Mouse (Mus musculus) bone marrow macrophage, adult 2 months (primary cell): Measurements from ENCODE around the gene Sh2d3c. TPM values are rescaled to one million over a fixed set of nuclear protein-coding genes. Genes with fewer than 3 reads are reported as not detected.

Experiments used
- H3K27ac ChIP-seq: 2 replicates; pipeline ENCODE4 v1.5.1; 2012; ENCODE audit warnings: low read depth, low read length; ENCODE audit not compliant: insufficient read depth
- H3K4me1 ChIP-seq: 2 replicates; pipeline ENCODE4 v1.6.1; 2012; ENCODE audit warnings: low read length; ENCODE audit not compliant: control insufficient read depth, insufficient read depth
- H3K4me3 ChIP-seq: 2 replicates; pipeline ENCODE4 v1.5.1; 2012; ENCODE audit warnings: mild to moderate bottlenecking, low read length, moderate library complexity; ENCODE audit not compliant: insufficient read depth
- CTCF ChIP-seq: IDR thresholded peaks from 2 replicates; pipeline ENCODE4 v1.5.1; 2012; ENCODE audit warnings: low read depth, mild to moderate bottlenecking, low read length, moderate library complexity
- POLR2A ChIP-seq: IDR thresholded peaks from 2 replicates; pipeline ENCODE4 v1.6.1; 2012; ENCODE audit warnings: mild to moderate bottlenecking, low read depth, low read length, borderline replicate concordance
- polyA plus RNA-seq: library from polyadenylated mRNA; stranded (reverse); fragments of >200 nt; gene quantifications from 2 replicates; pipeline ENCODE4 v1.2.4, GENCODE M21; 2012; ENCODE audit not compliant: missing spikeins, insufficient read depth, insufficient read length

The Sh2d3c gene
- polyA plus RNA-seq, 1 experiment = 22.0 TPM

DNA sequence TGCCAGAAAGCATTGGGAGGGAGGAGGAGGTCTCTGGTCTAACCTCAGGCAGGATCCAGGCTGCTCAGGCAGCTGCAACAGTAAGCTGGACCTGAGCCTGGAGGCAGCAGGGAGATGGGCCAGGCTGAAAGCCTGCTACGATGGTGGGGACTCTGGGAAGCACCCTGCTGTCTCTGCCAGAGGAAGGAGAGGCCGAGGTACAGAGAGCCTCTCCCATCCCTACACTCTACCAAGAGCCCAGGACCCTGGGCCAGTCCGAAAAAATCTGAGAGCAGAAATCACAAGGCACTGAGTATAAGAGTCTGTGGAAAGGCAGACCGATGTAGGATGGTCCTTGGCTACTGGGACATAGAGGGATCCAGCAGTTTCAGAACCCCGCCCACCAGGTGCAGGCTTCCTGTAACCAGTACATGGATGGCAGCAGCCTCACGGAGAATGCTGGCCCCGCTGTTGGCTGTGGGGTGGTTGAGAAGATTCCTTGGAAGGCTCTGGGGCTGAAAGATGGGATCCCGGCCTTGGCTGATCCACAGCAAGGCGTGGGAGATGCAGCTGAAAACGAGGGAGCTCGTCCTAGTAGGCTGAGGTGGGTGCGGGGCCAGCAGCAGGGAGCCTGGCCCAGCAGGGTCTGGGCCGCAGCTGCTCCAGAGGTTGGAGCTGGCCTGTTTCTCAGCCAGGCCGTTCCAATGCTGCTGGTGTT, 38.0 kb upstream of the Sh2d3c start:
- H3K27ac ChIP-seq = no peak overlapping the region
- TF ChIP-seq CTCF = no peak
- TF ChIP-seq POLR2A = no peak
- H3K4me1 ChIP-seq = peaks cover 9% of the 10 kb centered on the region
- no peak overlapping the region for H3K4me3 ChIP-seq

DNA sequence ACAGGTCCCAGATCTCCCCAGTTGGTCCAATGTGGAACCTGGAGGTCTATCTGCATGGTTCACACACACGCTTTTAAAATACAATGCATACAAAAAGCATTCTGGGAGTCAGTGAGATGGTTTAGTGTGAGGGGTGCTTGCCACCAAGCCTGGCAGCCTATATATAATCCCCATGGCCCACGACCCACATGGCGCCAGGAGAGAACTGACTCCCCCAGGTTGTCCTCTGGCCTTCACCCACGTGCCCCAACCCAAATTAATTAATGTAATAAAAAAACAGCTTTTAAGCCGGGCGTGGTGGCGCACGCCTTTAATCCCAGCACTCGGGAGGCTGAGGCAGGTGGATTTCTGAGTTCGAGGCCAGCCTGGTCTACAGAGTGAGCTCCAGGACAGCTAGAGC, 37.2 kb upstream of the Sh2d3c start:
- peaks cover 9% of the 10 kb centered on the region for H3K4me1 ChIP-seq
- TF ChIP-seq POLR2A (no peak), CTCF (no peak)

DNA sequence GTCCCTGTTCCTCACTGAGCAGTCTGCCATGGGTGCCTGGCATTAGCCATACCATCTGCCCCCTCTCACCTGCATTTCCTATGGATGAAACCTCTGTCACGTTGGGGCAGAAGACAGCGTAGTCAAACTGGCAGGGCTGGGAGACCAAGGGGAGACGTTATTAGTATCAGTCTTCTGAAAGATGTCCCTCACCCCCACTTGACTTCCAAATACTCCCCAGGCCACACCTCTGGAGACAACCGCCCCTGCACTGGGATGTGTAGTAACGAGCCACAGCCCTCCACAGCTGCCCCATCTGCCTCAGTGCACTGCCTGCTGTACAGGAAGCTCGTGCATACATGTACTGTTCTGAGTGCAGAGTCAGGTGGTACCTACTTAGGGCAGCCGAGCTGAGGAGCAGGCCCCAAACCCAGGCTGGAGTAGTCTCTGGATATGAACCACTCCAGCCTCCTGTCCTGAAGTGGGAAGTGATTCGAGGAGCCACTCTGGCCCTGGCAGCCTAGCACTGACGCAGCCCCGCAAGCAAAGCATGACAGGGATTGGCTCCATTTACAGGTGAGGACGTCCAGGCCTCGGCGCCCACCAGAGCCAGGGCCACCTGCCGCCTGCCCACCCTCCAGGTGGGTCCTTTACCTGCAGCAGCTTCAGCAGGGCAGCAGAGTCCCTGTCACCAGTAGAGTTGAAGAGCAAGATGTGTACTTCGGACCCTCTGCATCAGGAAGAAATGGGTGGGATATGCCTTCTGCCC, 36.0 kb upstream of the Sh2d3c start:
- H3K27ac ChIP-seq = no peak overlapping the region
- no peak for TF ChIP-seq CTCF
- TF ChIP-seq POLR2A = no peak
- peaks cover 9% of the 10 kb centered on the region for H3K4me1 ChIP-seq
- no peak overlapping the region for H3K4me3 ChIP-seq

More for the DNA sequence above, 37.2 kb upstream of the Sh2d3c start:
- H3K4me3 ChIP-seq = no peak overlapping the region
- H3K27ac ChIP-seq = no peak overlapping the region

DNA sequence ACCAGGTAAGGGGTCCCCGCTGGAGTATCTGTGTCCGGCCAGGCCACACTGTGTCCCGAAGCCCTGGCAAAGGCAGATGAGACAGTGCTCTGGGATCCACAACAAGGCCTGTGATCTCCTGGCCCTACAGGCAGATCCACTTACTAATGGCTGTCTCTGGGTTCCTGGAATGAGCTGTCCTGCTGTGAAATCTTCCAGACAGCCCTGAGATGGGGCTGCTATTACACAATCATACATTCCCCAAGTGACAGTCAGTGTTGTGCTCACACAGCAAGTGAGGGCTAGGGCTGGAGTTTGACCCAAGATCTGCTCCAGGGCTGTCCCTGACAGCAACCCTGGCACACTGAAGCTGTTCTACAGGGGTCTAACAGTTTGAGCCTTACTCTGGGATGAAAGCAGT, 35.0 kb upstream of the Sh2d3c start:
- H3K4me3 ChIP-seq = no peak overlapping the region
- TF ChIP-seq POLR2A (no peak), CTCF (no peak)
- no peak overlapping the region for H3K27ac ChIP-seq
- peaks cover 9% of the 10 kb centered on the region for H3K4me1 ChIP-seq

DNA sequence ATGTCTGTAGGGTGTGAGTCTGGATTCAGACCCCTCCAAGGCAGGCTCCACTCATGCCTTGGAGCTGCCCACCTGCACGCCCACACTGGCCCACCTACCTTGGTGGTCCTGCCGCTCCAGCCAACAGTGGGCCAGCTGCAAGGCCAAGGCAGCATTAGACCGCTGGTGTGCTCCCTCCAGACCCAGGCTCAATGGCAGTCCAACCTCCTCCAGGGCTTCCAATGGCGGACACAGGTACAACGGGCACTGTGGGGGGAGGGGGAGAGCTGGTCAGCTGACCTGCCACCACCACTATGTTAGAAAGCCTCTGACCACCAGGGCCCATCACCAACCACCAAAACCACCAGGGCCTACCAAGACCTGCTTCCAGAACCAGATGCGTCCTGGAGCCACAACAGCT, 34.2 kb upstream of the Sh2d3c start:
- no peak overlapping the region for H3K4me3 ChIP-seq
- H3K27ac ChIP-seq = no peak overlapping the region
- TF ChIP-seq POLR2A (no peak), CTCF (no peak)
- peaks cover 8% of the 10 kb centered on the region for H3K4me1 ChIP-seq

DNA sequence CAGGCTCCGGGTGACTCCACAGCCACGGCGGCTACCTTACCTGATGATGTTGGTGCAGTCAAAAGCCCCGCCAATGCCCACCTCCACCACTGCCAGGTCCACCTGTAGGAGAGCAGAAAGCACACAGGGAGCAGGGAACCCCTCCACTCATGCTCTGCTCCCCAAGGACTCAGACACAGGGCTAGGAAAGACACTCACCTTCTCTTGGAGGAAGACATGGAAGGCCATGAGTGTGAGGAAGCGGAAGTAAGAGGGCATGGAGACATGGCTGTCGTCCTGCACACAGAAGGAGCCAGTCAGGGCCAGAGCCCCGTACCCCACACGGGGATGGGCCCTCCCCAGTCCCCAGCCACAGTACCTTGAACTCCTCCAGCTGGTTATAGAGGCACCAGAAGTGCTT, 33.3 kb upstream of the Sh2d3c start:
- Histone ChIP-seq H3K4me3 (no peak overlapping the region), H3K27ac (no peak overlapping the region), H3K4me1 (peaks cover 3% of the 10 kb centered on the region)
- TF ChIP-seq POLR2A (no peak), CTCF (no peak)

DNA sequence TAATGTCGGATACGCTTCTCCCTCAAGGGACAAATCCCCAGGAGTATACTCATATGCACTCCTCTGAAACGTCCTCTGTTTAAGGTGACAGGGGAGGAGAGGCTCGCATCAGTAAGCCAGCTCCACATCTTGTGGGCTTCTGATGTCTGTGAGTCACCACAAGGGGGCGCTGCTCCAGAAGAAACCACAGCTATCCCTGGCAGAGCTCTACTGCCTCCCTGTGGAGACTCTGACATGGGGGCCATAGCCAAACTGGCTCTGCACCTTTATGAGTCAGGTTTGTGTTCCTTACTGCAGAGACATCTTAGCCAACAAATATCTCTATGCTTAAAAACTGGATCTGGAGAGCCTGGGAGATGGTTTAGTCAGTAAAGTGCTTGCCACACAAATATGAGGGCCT, 31.4 kb upstream of the Sh2d3c start:
- TF ChIP-seq POLR2A = no peak
- TF ChIP-seq CTCF = peak; percentile 99
- H3K4me1 ChIP-seq = peaks cover 7% of the 10 kb centered on the region
- H3K27ac ChIP-seq = no peak overlapping the region
- H3K4me3 ChIP-seq = no peak overlapping the region

DNA sequence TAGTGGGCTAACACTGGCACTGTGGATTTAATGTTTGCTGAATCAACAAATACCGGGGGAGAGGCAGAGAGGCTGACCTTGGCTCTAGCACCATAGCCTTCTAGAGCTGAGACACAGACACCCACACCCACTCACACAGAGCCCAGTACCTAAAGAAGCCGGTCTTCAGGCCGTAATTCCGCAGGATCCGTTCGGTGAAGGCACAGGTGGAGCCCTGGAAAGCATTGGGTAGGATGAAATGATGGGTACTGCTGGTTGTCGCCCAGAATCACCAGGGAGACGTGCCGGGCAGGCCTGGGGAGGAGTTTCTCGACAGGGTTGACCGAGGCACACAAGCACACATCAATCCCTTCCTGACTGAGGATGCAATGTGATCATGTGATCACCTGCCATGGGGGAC, 29.8 kb upstream of the Sh2d3c start:
- no peak overlapping the region for H3K27ac ChIP-seq
- no peak overlapping the region for H3K4me3 ChIP-seq
- TF ChIP-seq CTCF (no peak), POLR2A (no peak)
- peaks cover 8% of the 10 kb centered on the region for H3K4me1 ChIP-seq

DNA sequence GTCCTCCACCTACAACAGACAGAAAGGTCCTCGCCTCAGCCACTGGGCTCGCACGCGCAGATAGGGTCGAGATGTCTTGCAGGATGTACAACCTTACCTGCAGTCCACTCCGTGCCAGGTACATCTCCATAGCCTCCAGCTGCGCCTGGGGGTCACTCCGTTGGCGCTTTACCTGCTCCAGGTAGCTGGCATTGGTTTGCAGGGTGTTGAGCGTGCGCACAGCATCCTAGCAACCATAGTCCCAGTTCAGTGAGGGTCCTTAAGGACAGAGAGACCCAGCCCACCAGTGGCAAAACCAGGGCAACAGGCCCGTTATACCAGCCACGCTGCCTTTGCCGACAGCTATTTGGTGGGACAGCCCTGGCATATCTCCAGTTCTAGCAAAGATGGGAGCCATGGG, 28.4 kb upstream of the Sh2d3c start:
- Histone ChIP-seq H3K27ac (no peak overlapping the region), H3K4me1 (peaks cover 8% of the 10 kb centered on the region), H3K4me3 (no peak overlapping the region)
- TF ChIP-seq POLR2A (no peak), CTCF (no peak)

DNA sequence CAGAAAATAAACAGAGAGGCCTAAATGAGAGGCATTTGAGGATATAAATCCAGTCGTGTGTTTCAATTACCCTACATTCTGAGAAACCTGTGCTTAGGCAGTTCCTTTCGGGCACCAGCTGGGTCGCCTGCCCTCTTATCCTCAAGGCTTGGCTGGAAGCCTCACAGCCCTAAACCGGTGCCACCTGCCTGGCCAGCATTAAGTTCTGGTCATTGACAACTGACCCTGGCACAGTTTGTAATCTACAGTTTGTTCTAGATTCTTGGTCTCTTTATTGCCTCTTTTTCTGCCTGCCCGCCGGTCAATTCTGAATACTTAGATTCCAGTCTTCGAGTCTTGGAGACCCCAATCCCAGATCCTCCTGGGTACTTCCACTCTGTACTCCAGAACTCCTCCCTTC, 27.6 kb upstream of the Sh2d3c start:
- peak overlapping the region; percentile 71 for H3K4me3 ChIP-seq
- TF ChIP-seq POLR2A = no peak
- TF ChIP-seq CTCF = no peak
- H3K4me1 ChIP-seq = peaks cover 8% of the 10 kb centered on the region
- no peak overlapping the region for H3K27ac ChIP-seq
